ENCODE assay signal across 17 mouse cellular contexts in the genomic region with DNA sequence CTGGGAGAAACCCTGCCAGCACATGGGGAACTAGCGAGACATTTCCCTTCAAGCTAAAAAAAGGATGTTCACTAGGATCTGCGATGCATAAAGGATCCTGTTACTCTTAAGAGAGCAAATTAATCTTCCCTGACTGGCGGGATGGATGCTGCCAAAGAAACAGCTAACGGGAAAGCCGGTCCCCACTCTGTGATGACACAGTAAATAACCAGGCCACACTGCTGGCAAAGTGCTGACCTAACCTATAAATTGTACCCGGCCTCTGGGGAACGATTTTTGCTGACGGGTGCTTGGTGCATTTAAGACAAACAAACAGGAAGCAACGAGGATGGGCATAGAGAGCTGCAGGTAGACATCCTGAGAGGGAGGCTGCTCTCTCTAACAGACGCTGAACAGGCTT.
DNase-seq lines count a peak whose midpoint lies in the region; ATAC-seq and TF ChIP-seq lines count a peak whose summit lies in the region.
"Had no signal": no experiment of that assay in that cellular context is flagged by ENCODE, and none has a peak within 500 bp of the region (broad histone marks: within the 10 kb centered on the region; RNA-seq: fewer than 3 reads in every experiment).

No protein-coding gene starts in this region.

- no peak for ATAC-seq in hindbrain, postnatal 0 days
- no peak for ATAC-seq in hindbrain, embryonic 14.5 days (ENCODE audit: low FRiP score)
- ATAC-seq in neural tube, embryonic 13.5 days (ENCODE audit: low read depth), result peak; percentile 56; the same call in 1 of the 2 replicates
- ATAC-seq: forebrain, embryonic 14.5 days; liver, postnatal 0 days; midbrain, embryonic 13.5 days had no signal

- WGBS in hindbrain, postnatal 0 days, result 43% methylated on average over 10 of the region's 10 CpGs
- 37% methylated on average over 10 of the region's 10 CpGs for WGBS in hindbrain, embryonic 14.5 days
- 21% methylated on average over 10 of the region's 10 CpGs for WGBS in neural tube, embryonic 13.5 days

- H3K27me3 ChIP-seq in hindbrain, postnatal 0 days (ENCODE audit: insufficient read depth, low read length), result no peaks in the 10 kb centered on the region
- H3K27me3 ChIP-seq in hindbrain, embryonic 14.5 days (ENCODE audit: control insufficient read depth, insufficient read depth, low read length), result no peaks in the 10 kb centered on the region
- no peaks in the 10 kb centered on the region for H3K27me3 ChIP-seq in neural tube, embryonic 13.5 days
- H3K27me3 ChIP-seq: midbrain, embryonic 13.5 days had no signal

- intact Hi-C loops in heart, postnatal 10 days (cut with DNase I), result no loop called here

- no peak overlapping the region for H3K9ac ChIP-seq in hindbrain, postnatal 0 days (replicated peaks; ENCODE audit: low read length)
- no peak overlapping the region for H3K9ac ChIP-seq in hindbrain, embryonic 14.5 days
- no peak overlapping the region for H3K9ac ChIP-seq in neural tube, embryonic 13.5 days
- H3K9ac ChIP-seq: embryonic facial prominence, embryonic 13.5 days; liver, postnatal 0 days; midbrain, embryonic 13.5 days had no signal

- H3K4me3 ChIP-seq in hindbrain, postnatal 0 days (ENCODE audit: low read length), result no peak overlapping the region
- no peak overlapping the region for H3K4me3 ChIP-seq in hindbrain, embryonic 14.5 days (replicated peaks; ENCODE audit: low read length)
- no peak overlapping the region for H3K4me3 ChIP-seq in neural tube, embryonic 13.5 days
- H3K4me3 ChIP-seq: embryonic facial prominence, embryonic 13.5 days; midbrain, embryonic 13.5 days had no signal

- no peaks in the 10 kb centered on the region for H3K9me3 ChIP-seq in hindbrain, postnatal 0 days (ENCODE audit: low read length)
- no peaks in the 10 kb centered on the region for H3K9me3 ChIP-seq in hindbrain, embryonic 14.5 days (ENCODE audit: control insufficient read depth, low read length)
- H3K9me3 ChIP-seq in neural tube, embryonic 13.5 days, result no peaks in the 10 kb centered on the region
- H3K9me3 ChIP-seq: embryonic facial prominence, embryonic 13.5 days; G1E; midbrain, embryonic 13.5 days had no signal

- TF ChIP-seq CTCF in hindbrain, postnatal 0 days (IDR thresholded peaks at IDR 0.05; ENCODE audit: low read depth), result no peak

- H3K4me2 ChIP-seq in hindbrain, postnatal 0 days (ENCODE audit: low read depth, low read length), result no peak overlapping the region
- H3K4me2 ChIP-seq in hindbrain, embryonic 14.5 days (replicated peaks), result no peak overlapping the region
- H3K4me2 ChIP-seq in neural tube, embryonic 13.5 days, result no peak overlapping the region
- H3K4me2 ChIP-seq: embryonic facial prominence, embryonic 13.5 days; midbrain, embryonic 13.5 days had no signal

- H3K4me1 ChIP-seq in hindbrain, postnatal 0 days (ENCODE audit: insufficient read depth, low read length), result peaks cover 19% of the 10 kb centered on the region
- peaks cover 21% of the 10 kb centered on the region for H3K4me1 ChIP-seq in hindbrain, embryonic 14.5 days (replicated peaks; ENCODE audit: control insufficient read depth, insufficient read depth, low read length)
- peaks cover 20% of the 10 kb centered on the region for H3K4me1 ChIP-seq in neural tube, embryonic 13.5 days (replicated peaks)

- H3K27ac ChIP-seq in hindbrain, postnatal 0 days, result peak overlapping the region; percentile 15; the same call in 1 of the 2 replicates
- H3K27ac ChIP-seq in hindbrain, embryonic 14.5 days, result no peak overlapping the region
- peak overlapping the region; percentile 14; the same call in 1 of the 2 replicates for H3K27ac ChIP-seq in neural tube, embryonic 13.5 days (replicated peaks)
- H3K27ac ChIP-seq: embryonic facial prominence, embryonic 13.5 days; midbrain, embryonic 13.5 days had no signal

- no peaks in the 10 kb centered on the region for H3K36me3 ChIP-seq in hindbrain, postnatal 0 days (ENCODE audit: insufficient read depth, low read length)
- H3K36me3 ChIP-seq in hindbrain, embryonic 14.5 days (replicated peaks; ENCODE audit: control insufficient read depth, insufficient read depth), result no peaks in the 10 kb centered on the region
- no peaks in the 10 kb centered on the region for H3K36me3 ChIP-seq in neural tube, embryonic 13.5 days
- H3K36me3 ChIP-seq: embryonic facial prominence, embryonic 13.5 days; midbrain, embryonic 13.5 days had no signal

- peak; percentile 7 to 10 for DNase-seq in cerebellum, postnatal 14 days
- DNase-seq in cerebellum, adult 18-20 months, result no peak
- DNase-seq in hindbrain, postnatal 0 days (ENCODE audit: low spot score), result peak; percentile 42
- DNase-seq in hindbrain, embryonic 14.5 days (ENCODE audit: low spot score), result no peak
- no peak for DNase-seq in neural tube, embryonic 10.5 days (ENCODE audit: extremely low spot score, low spot score)
- no peak for DNase-seq in heart, postnatal 10 days
- DNase-seq: cerebellum, adult 8-10 months; kidney, postnatal 14 days; liver, postnatal 0 days; lung, postnatal 10 days; right cerebral cortex, adult 18-20 months; thymus, postnatal 25 days had no signal

Comparison
In these comparisons a context has a peak if more than half of its experiments do, and no peak if none do; other contexts are left out.
1. DNase-seq: peak in cerebellum, postnatal 14 days (2 of 2) and hindbrain, postnatal 0 days (single experiment); none in cerebellum, adult 18-20 months (0 of 2), hindbrain, embryonic 14.5 days (single experiment), neural tube, embryonic 10.5 days (single experiment) and heart, postnatal 10 days (0 of 2).